Mouse (Mus musculus): ENCODE results near the gene Aif1. TPM values are rescaled to one million over a fixed set of nuclear protein-coding genes. Genes with fewer than 3 reads are reported as not detected.
A peak's percentile ranks its signal among the peaks of the same experiment; 100 is the strongest.

Aif1 gene
- polyA plus RNA-seq, 1 experiment from 2014 or later = 14.8 TPM

GRCm38 (mm10) chr17:35164568-35165450 lies 11.1 kb downstream of the Aif1 start, which contains the start of gene Prrc2a:
TSS of gene Prrc2a (minus strand) at chr17:35164897.
- H3K36me3 ChIP-seq (ENCODE audit: insufficient read depth, low read length) = peaks cover 23% of the 10 kb centered on the region
- peaks cover 23% of the 10 kb centered on the region; the same call in 1 of the 2 replicates for H3K4me1 ChIP-seq (replicated peaks; ENCODE audit: insufficient read depth, low read length)
- peak within 1 kb of the TSS; percentile 100 for H3K4me3 ChIP-seq (replicated peaks; ENCODE audit: low read depth, low read length)
- DNase-seq (ENCODE audit: low spot score) = peak; percentile 100
- no peaks in the 10 kb centered on the region for H3K27me3 ChIP-seq (ENCODE audit: insufficient read depth, low read length)
- no peak for TF ChIP-seq CTCF (IDR thresholded peaks at IDR 0.05; ENCODE audit: low read depth)
- H3K9ac ChIP-seq (ENCODE audit: low read depth, low read length) = peak within 1 kb of the TSS; percentile 99
- peak within 1 kb of the TSS; percentile 82 for H3K4me2 ChIP-seq (ENCODE audit: low read length)
- peak; percentile 96 for ATAC-seq (replicated peaks; ENCODE audit: low FRiP score, low read depth)
- under 1% methylated on average over 66 of the region's 89 CpGs for WGBS
- peak within 1 kb of the TSS; percentile 98 for H3K27ac ChIP-seq
- H3K9me3 ChIP-seq (replicated peaks; ENCODE audit: low read length) = no peaks in the 10 kb centered on the region

GRCm38 (mm10) chr17:35164218-35164567 lies 11.7 kb downstream of the Aif1 start:
- Histone ChIP-seq H3K9ac (ENCODE audit: low read depth, low read length) (peak overlapping the region; percentile 99), H3K36me3 (ENCODE audit: insufficient read depth, low read length) (peaks cover 29% of the 10 kb centered on the region), H3K4me1 (replicated peaks; ENCODE audit: insufficient read depth, low read length) (peaks cover 23% of the 10 kb centered on the region; the same call in 1 of the 2 replicates), H3K27me3 (ENCODE audit: insufficient read depth, low read length) (no peaks in the 10 kb centered on the region), H3K9me3 (replicated peaks; ENCODE audit: low read length) (no peaks in the 10 kb centered on the region), H3K27ac (peak overlapping the region; percentile 98), H3K4me3 (replicated peaks; ENCODE audit: low read depth, low read length) (peak overlapping the region; percentile 100), H3K4me2 (ENCODE audit: low read length) (peak overlapping the region; percentile 82)
- DNase-seq (ENCODE audit: low spot score) = peak; percentile 39
- TF ChIP-seq CTCF (IDR thresholded peaks at IDR 0.05; ENCODE audit: low read depth) = no peak
- no peak for ATAC-seq (replicated peaks; ENCODE audit: low FRiP score, low read depth)
- WGBS = under 1% methylated on average over 15 of the region's 28 CpGs

- Histone ChIP-seq H3K9ac (ENCODE audit: low read depth, low read length) (peak overlapping the region; percentile 99), H3K27me3 (ENCODE audit: insufficient read depth, low read length) (no peaks in the 10 kb centered on the region), H3K4me3 (replicated peaks; ENCODE audit: low read depth, low read length) (peak overlapping the region; percentile 100), H3K9me3 (replicated peaks; ENCODE audit: low read length) (no peaks in the 10 kb centered on the region), H3K4me2 (ENCODE audit: low read length) (peak overlapping the region; percentile 82), H3K27ac (peak overlapping the region; percentile 98), H3K4me1 (replicated peaks; ENCODE audit: insufficient read depth, low read length) (peaks cover 23% of the 10 kb centered on the region; the same call in 1 of the 2 replicates), H3K36me3 (ENCODE audit: insufficient read depth, low read length) (peaks cover 36% of the 10 kb centered on the region)
- WGBS = 2% methylated on average over 8 of the region's 8 CpGs
- no peak for ATAC-seq (replicated peaks; ENCODE audit: low FRiP score, low read depth)
- peak; percentile 35 for DNase-seq (ENCODE audit: low spot score)
- no peak for TF ChIP-seq CTCF (IDR thresholded peaks at IDR 0.05; ENCODE audit: low read depth)
Measured at GRCm38 (mm10) chr17:35163326-35164081, 12.4 kb downstream of the Aif1 start.

GRCm38 (mm10) chr17:35162730-35163129 lies 13.1 kb downstream of the Aif1 start:
- DNase-seq (ENCODE audit: low spot score) (no peak), ATAC-seq (replicated peaks; ENCODE audit: low FRiP score, low read depth) (no peak)
- Histone ChIP-seq H3K9ac (ENCODE audit: low read depth, low read length) (peak overlapping the region; percentile 99), H3K36me3 (ENCODE audit: insufficient read depth, low read length) (peaks cover 44% of the 10 kb centered on the region), H3K9me3 (replicated peaks; ENCODE audit: low read length) (no peaks in the 10 kb centered on the region), H3K4me3 (replicated peaks; ENCODE audit: low read depth, low read length) (peak overlapping the region; percentile 100), H3K4me1 (replicated peaks; ENCODE audit: insufficient read depth, low read length) (peaks cover 23% of the 10 kb centered on the region; the same call in 1 of the 2 replicates), H3K27me3 (ENCODE audit: insufficient read depth, low read length) (no peaks in the 10 kb centered on the region), H3K27ac (no peak overlapping the region), H3K4me2 (ENCODE audit: low read length) (peak overlapping the region; percentile 82)
- TF ChIP-seq CTCF (IDR thresholded peaks at IDR 0.05; ENCODE audit: low read depth) = no peak
- 11% methylated on average over 12 of the region's 12 CpGs for WGBS

- peak overlapping the region; percentile 99; the same call in 1 of the 2 replicates for H3K9ac ChIP-seq (ENCODE audit: low read depth, low read length)
Measured at GRCm38 (mm10) chr17:35162121-35162520, 13.7 kb downstream of the Aif1 start.

GRCm38 (mm10) chr17:35161421-35161820 lies 14.4 kb downstream of the Aif1 start:
- H3K4me2 ChIP-seq (ENCODE audit: low read length) = no peak overlapping the region
- peaks cover 23% of the 10 kb centered on the region; the same call in 1 of the 2 replicates for H3K4me1 ChIP-seq (replicated peaks; ENCODE audit: insufficient read depth, low read length)
- no peak for DNase-seq (ENCODE audit: low spot score)
- 0 out of 2 replicates have a peak overlapping the region, but pooled peaks have one; percentile 18 for H3K9ac ChIP-seq (ENCODE audit: low read depth, low read length)
- no peaks in the 10 kb centered on the region for H3K9me3 ChIP-seq (replicated peaks; ENCODE audit: low read length)
- WGBS = 70% methylated on average over 11 of the region's 11 CpGs
- H3K36me3 ChIP-seq (ENCODE audit: insufficient read depth, low read length) = peaks cover 57% of the 10 kb centered on the region
- H3K4me3 ChIP-seq (replicated peaks; ENCODE audit: low read depth, low read length) = no peak overlapping the region
- TF ChIP-seq CTCF (IDR thresholded peaks at IDR 0.05; ENCODE audit: low read depth) = no peak
- ATAC-seq (replicated peaks; ENCODE audit: low FRiP score, low read depth) = no peak
- H3K27me3 ChIP-seq (ENCODE audit: insufficient read depth, low read length) = no peaks in the 10 kb centered on the region
- no peak overlapping the region for H3K27ac ChIP-seq

More at GRCm38 (mm10) chr17:35162121-35162520, 13.7 kb downstream of the Aif1 start:
- DNase-seq (ENCODE audit: low spot score) (no peak), ATAC-seq (replicated peaks; ENCODE audit: low FRiP score, low read depth) (no peak)
- Histone ChIP-seq H3K4me2 (ENCODE audit: low read length) (peak overlapping the region; percentile 82), H3K4me1 (replicated peaks; ENCODE audit: insufficient read depth, low read length) (peaks cover 23% of the 10 kb centered on the region; the same call in 1 of the 2 replicates), H3K9me3 (replicated peaks; ENCODE audit: low read length) (no peaks in the 10 kb centered on the region), H3K27me3 (ENCODE audit: insufficient read depth, low read length) (no peaks in the 10 kb centered on the region), H3K36me3 (ENCODE audit: insufficient read depth, low read length) (peaks cover 50% of the 10 kb centered on the region), H3K27ac (no peak overlapping the region), H3K4me3 (replicated peaks; ENCODE audit: low read depth, low read length) (peak overlapping the region; percentile 100; the same call in 1 of the 2 replicates)
- 35% methylated on average over 14 of the region's 14 CpGs for WGBS
- TF ChIP-seq CTCF (IDR thresholded peaks at IDR 0.05; ENCODE audit: low read depth) = no peak

All from kidney, postnatal 0 days (tissue).